Mouse (Mus musculus) ES-E14 (cell line): ENCODE results near the gene Coro1c. TPM values are rescaled to one million over a fixed set of nuclear protein-coding genes. Genes with fewer than 3 reads are reported as not detected.

Source experiments
- DNase-seq: peaks from one replicate; pipeline ENCODE4 v3.0.0-alpha.2; 2013; ENCODE audit warnings: low read depth, low spot score
- H3K27ac ChIP-seq: 2 replicates; pipeline ENCODE4 v1.5.1; 2012; ENCODE audit warnings: low read depth, mild to moderate bottlenecking, low read length, moderate library complexity, mixed read lengths; ENCODE audit not compliant: poor library complexity, insufficient read depth, severe bottlenecking
- H3K36me3 ChIP-seq: 2 replicates; pipeline ENCODE4 v1.6.1; 2012; ENCODE audit warnings: mild to moderate bottlenecking, low read length, moderate library complexity, mixed read lengths; ENCODE audit not compliant: control insufficient read depth, poor library complexity, insufficient read depth, severe bottlenecking
- H3K4me1 ChIP-seq, 2 experiments: fragments of 150-350 bp in 1 of 2; sonication (generic) in 1 of 2; 2 replicates each; pipeline ENCODE4 v1.6.1; 2012; ENCODE audit warnings: low read length in 2 of 2, mild to moderate bottlenecking in 1 of 2, mixed read lengths in 1 of 2; ENCODE audit not compliant: control insufficient read depth in 2 of 2, insufficient read depth in 2 of 2, poor library complexity in 1 of 2
- H3K4me3 ChIP-seq, 2 experiments: fragments of 150-350 bp in 1 of 2; sonication (generic) in 1 of 2; 2 replicates each; pipeline ENCODE4 v1.5.1; 2012; ENCODE audit warnings: low read length in 2 of 2, low read depth in 1 of 2, mild to moderate bottlenecking in 1 of 2, mixed read lengths in 1 of 2; ENCODE audit not compliant: insufficient read depth in 1 of 2, poor library complexity in 1 of 2, severe bottlenecking in 1 of 2
- H3K9ac ChIP-seq: 2 replicates; pipeline ENCODE4 v1.6.1; 2012; ENCODE audit warnings: low read depth, mild to moderate bottlenecking, low read length, mixed read lengths; ENCODE audit not compliant: poor library complexity, insufficient read depth, severe bottlenecking
- H3K9me3 ChIP-seq: fragments of 150-350 bp; sonication (generic); 2 replicates; pipeline ENCODE4 v1.6.1; 2012; ENCODE audit warnings: low read depth, mild to moderate bottlenecking, low read length; ENCODE audit not compliant: control insufficient read depth, insufficient read depth
- CHD2 ChIP-seq: IDR thresholded peaks from 2 replicates; pipeline ENCODE4 v1.6.1; 2014; ENCODE audit warnings: mild to moderate bottlenecking, low read depth, low read length, inconsistent platforms
- HCFC1 ChIP-seq: IDR thresholded peaks from 2 replicates; pipeline ENCODE4 v1.6.1; 2012; ENCODE audit warnings: low read length, inconsistent platforms, borderline replicate concordance; ENCODE audit not compliant: insufficient read depth
- MAFK ChIP-seq: IDR thresholded peaks from 2 replicates; pipeline ENCODE4 v1.6.1; 2014; ENCODE audit warnings: mild to moderate bottlenecking, low read depth, low read length, inconsistent platforms; ENCODE audit not compliant: insufficient read depth
- ZC3H11A ChIP-seq: IDR thresholded peaks from 2 replicates; pipeline ENCODE4 v1.6.1; 2012; ENCODE audit warnings: low read depth, mild to moderate bottlenecking, inconsistent platforms, low read length, borderline replicate concordance
- ZNF384 ChIP-seq: IDR thresholded peaks from 2 replicates; pipeline ENCODE4 v1.6.1; 2012; ENCODE audit warnings: low read depth, low read length, inconsistent platforms
- in situ Hi-C, 2 experiments: fragments of 600-800 bp; cut with MboI; formaldehyde crosslinking; loops; one replicate each; pipeline ENCODE4 v1.15.1; 2025; ENCODE audit warnings: low sequenced_read_pairs in 2 of 2, inconsistent platforms in 1 of 2; ENCODE audit not compliant: unreplicated experiment in 2 of 2
- total RNA-seq: library from RNA; depleted of rRNA; stranded (reverse); fragments of 300-350 nt; gene quantifications from 2 replicates; pipeline ENCODE4 v1.2.3, GENCODE M21; 2012

Gene Coro1c
- total RNA-seq, 1 experiment: 150 TPM

- Histone ChIP-seq H3K4me3 (no peak overlapping the region), H3K9me3 (no peaks in the 10 kb centered on the region), H3K36me3 (peaks cover 66% of the 10 kb centered on the region), H3K4me1 (peaks cover 0 to 21% of the 10 kb centered on the region in 2 experiments; a peak in 2 of 4 replicates), H3K27ac (no peak overlapping the region), H3K9ac (no peak overlapping the region)
- in situ Hi-C loops: no loop called here
- no peak for TF ChIP-seq ZC3H11A
- no peak for TF ChIP-seq ZNF384
- TF ChIP-seq MAFK: no peak
- no peak for TF ChIP-seq HCFC1
- no peak for TF ChIP-seq CHD2
- DNase-seq: no peak
Observed at GRCm38 (mm10) chr5:113846656-113847055, 61.9 kb downstream of the Coro1c start.

GRCm38 (mm10) chr5:113845627-113846026 lies 62.9 kb downstream of the Coro1c start:
- no peak for TF ChIP-seq MAFK
- TF ChIP-seq CHD2: no peak
- no peak for TF ChIP-seq ZNF384
- no peak for DNase-seq
- in situ Hi-C loops: no loop called here

GRCm38 (mm10) chr5:113844721-113845120 lies 63.8 kb downstream of the Coro1c start:
- Histone ChIP-seq H3K4me3 (no peak overlapping the region), H3K36me3 (peaks cover 50% of the 10 kb centered on the region), H3K9me3 (no peaks in the 10 kb centered on the region), H3K4me1 (peaks cover 3 to 25% of the 10 kb centered on the region in 2 experiments; a peak in 3 of 4 replicates), H3K9ac (peak overlapping the region; percentile 38; the same call in 1 of the 2 replicates), H3K27ac (peak overlapping the region; percentile 45; the same call in 1 of the 2 replicates)
- in situ Hi-C loops: no loop called here
- peak; percentile 78 for DNase-seq
- no peak for TF ChIP-seq ZNF384
- no peak for TF ChIP-seq ZC3H11A
- no peak for TF ChIP-seq MAFK
- no peak for TF ChIP-seq CHD2
- TF ChIP-seq HCFC1: no peak

More at GRCm38 (mm10) chr5:113845627-113846026, 62.9 kb downstream of the Coro1c start:
- Histone ChIP-seq H3K27ac (no peak overlapping the region), H3K4me3 (no peak overlapping the region), H3K36me3 (peaks cover 59% of the 10 kb centered on the region), H3K4me1 (peaks cover 0 to 23% of the 10 kb centered on the region in 2 experiments; a peak in 2 of 4 replicates), H3K9me3 (no peaks in the 10 kb centered on the region), H3K9ac (no peak overlapping the region)

- peak overlapping the region; percentile 19; the same call in 1 of the 2 replicates for H3K9ac ChIP-seq
- peaks cover 44% of the 10 kb centered on the region for H3K36me3 ChIP-seq
- H3K4me1 ChIP-seq: peaks cover 6 to 25% of the 10 kb centered on the region in 2 experiments; a peak in 3 of 4 replicates
- H3K4me3 ChIP-seq: no peak overlapping the region
- H3K9me3 ChIP-seq: no peaks in the 10 kb centered on the region
- H3K27ac ChIP-seq: peak overlapping the region; percentile 45; the same call in 1 of the 2 replicates
- no peak for DNase-seq
- in situ Hi-C loops: no loop called here
- TF ChIP-seq ZC3H11A (no peak), HCFC1 (no peak)
Observed at GRCm38 (mm10) chr5:113844106-113844505, 64.5 kb downstream of the Coro1c start.

- Histone ChIP-seq H3K9me3 (no peaks in the 10 kb centered on the region), H3K4me3 (peak overlapping the region; percentile 37 to 42; a peak in 3 of 4 replicates), H3K36me3 (peaks cover 41% of the 10 kb centered on the region), H3K4me1 (peaks cover 6 to 25% of the 10 kb centered on the region in 2 experiments; a peak in 3 of 4 replicates), H3K9ac (peak overlapping the region; percentile 74), H3K27ac (peak overlapping the region; percentile 73)
- no peak for DNase-seq
- in situ Hi-C loops: no loop called here
- TF ChIP-seq ZC3H11A (no peak), HCFC1 (no peak), CHD2 (no peak), ZNF384 (no peak), MAFK (no peak)
Observed at GRCm38 (mm10) chr5:113842906-113843305, 65.7 kb downstream of the Coro1c start.
